Mouse (Mus musculus) neural tube, embryonic 13.5 days (tissue): ENCODE data around the gene Tatdn3. TPM values are rescaled to one million over a fixed set of nuclear protein-coding genes. Genes with fewer than 3 reads are reported as not detected.
"Not testable (repeated sequence)": the region's sequence is repeated elsewhere in the genome, so short reads cannot be mapped to it uniquely, and the experiment has no call there.

Source experiments
- ATAC-seq: fragments of 200-750 bp; cut with Nextera tagmentation; 2 replicates; pipeline ENCODE4 v1.8.0; 2017; ENCODE audit warnings: low read depth, mild to moderate bottlenecking, moderate TSS enrichment, moderate library complexity
- H3K27ac ChIP-seq: fragments of 300-500 bp; sonication (generic); replicated peaks from 2 replicates; pipeline ENCODE4 v1.5.1; 2015; ENCODE audit warnings: moderate library complexity, mild to moderate bottlenecking, inconsistent platforms
- H3K27me3 ChIP-seq: fragments of 300-500 bp; sonication (generic); 2 replicates; pipeline ENCODE4 v1.6.1; 2015; ENCODE audit warnings: mild to moderate bottlenecking, inconsistent platforms
- H3K36me3 ChIP-seq: fragments of 300-500 bp; sonication (generic); 2 replicates; pipeline ENCODE4 v1.6.1; 2015; ENCODE audit warnings: mild to moderate bottlenecking, inconsistent platforms
- H3K4me1 ChIP-seq: fragments of 300-500 bp; sonication (generic); replicated peaks from 2 replicates; pipeline ENCODE4 v1.6.1; 2015; ENCODE audit warnings: inconsistent platforms
- H3K4me2 ChIP-seq: fragments of 300-500 bp; sonication (generic); 2 replicates; pipeline ENCODE4 v1.6.1; 2015; ENCODE audit warnings: inconsistent platforms, mild to moderate bottlenecking, moderate library complexity
- H3K4me3 ChIP-seq: fragments of 300-500 bp; sonication (generic); 2 replicates; pipeline ENCODE4 v1.5.1; 2015; ENCODE audit warnings: mild to moderate bottlenecking, inconsistent platforms
- H3K9ac ChIP-seq: fragments of 300-500 bp; sonication (generic); 2 replicates; pipeline ENCODE4 v1.6.1; 2015; ENCODE audit warnings: moderate library complexity, mild to moderate bottlenecking, inconsistent platforms
- H3K9me3 ChIP-seq: fragments of 300-500 bp; sonication (generic); 2 replicates; pipeline ENCODE4 v1.6.1; 2016; ENCODE audit warnings: inconsistent platforms
- WGBS: fragments of 180-500 bp; shearing (Covaris S2); methylation state at CpG from one replicate; pipeline ENCODE4 v1.1.7; 2015; 5-methylcytosine and 5-hydroxymethylcytosine counted together
- polyA plus RNA-seq: library from polyadenylated mRNA; unstranded; fragments of >200 nt; fragmentation: Nextera tagmentation; extraction: Ambion mirVana; gene quantifications from 2 replicates; pipeline ENCODE4 v1.2.1, GENCODE M21; 2015

The Tatdn3 gene
- polyA plus RNA-seq, 1 experiment from 2014 or later: 17.5 TPM

DNA sequence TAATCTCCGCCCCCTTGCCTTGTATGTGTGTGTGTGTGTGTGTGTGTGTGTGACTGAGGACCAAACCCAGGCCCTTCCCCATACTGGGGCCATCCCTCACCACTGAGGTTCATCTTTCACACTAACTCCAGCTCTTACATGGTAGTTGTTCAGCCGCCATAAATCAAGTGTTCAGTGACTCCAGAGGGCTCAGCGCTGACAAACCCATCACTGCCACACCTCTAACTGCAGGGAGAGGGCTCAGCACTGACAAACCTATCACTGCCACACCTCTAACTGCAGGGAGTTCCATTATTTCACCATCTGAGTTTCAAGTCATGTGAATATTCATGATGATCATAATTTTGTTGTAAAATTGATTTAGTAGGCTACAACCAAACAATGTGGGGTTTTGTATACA lies 9.2 kb downstream of the Tatdn3 start:
- Histone ChIP-seq H3K9me3 (no peaks in the 10 kb centered on the region), H3K4me3 (no peak overlapping the region), H3K27ac (no peak overlapping the region), H3K36me3 (no peaks in the 10 kb centered on the region; the same call in 1 of the 2 replicates), H3K4me1 (no peaks in the 10 kb centered on the region), H3K27me3 (no peaks in the 10 kb centered on the region), H3K9ac (no peak overlapping the region), H3K4me2 (no peak overlapping the region)
- ATAC-seq: no peak
- WGBS: 91% methylated on average over 3 of the region's 3 CpGs

DNA sequence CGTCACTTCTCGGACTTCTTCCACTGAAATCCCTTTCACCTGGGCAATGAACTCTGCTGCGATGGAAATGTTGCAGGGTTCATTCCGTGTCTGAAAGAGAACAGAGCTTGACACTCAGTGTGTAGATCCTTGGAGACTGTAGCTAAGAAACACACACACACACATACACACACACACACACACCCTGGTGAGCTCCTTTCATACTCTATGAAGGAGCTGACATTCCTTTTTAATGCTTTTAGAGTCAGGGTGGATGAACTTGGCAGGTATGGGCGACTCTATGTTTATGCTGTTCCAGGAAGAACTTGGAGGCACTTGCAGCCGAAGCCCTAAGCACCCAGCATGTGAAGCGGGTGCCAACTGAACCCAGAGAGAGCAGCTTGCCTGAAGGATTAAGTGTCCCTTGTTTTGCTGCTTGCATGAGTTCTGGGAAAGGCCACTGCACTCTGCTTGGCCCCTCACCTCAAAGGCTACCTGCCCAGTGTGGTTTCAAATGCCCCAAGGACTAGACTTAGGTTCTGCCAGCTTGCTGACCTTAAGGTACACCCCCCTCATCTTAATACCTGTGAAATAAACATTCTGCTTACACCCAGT lies 16.4 kb downstream of the Tatdn3 start:
- H3K4me1 ChIP-seq: no peaks in the 10 kb centered on the region
- H3K27ac ChIP-seq: no peak overlapping the region
- no peak overlapping the region for H3K9ac ChIP-seq
- no peaks in the 10 kb centered on the region for H3K36me3 ChIP-seq
- no peaks in the 10 kb centered on the region for H3K27me3 ChIP-seq
- no peak overlapping the region for H3K4me3 ChIP-seq
- ATAC-seq: no peak
- H3K4me2 ChIP-seq: no peak overlapping the region
- 74% methylated on average over 7 of the region's 7 CpGs for WGBS
- H3K9me3 ChIP-seq: no peaks in the 10 kb centered on the region

DNA sequence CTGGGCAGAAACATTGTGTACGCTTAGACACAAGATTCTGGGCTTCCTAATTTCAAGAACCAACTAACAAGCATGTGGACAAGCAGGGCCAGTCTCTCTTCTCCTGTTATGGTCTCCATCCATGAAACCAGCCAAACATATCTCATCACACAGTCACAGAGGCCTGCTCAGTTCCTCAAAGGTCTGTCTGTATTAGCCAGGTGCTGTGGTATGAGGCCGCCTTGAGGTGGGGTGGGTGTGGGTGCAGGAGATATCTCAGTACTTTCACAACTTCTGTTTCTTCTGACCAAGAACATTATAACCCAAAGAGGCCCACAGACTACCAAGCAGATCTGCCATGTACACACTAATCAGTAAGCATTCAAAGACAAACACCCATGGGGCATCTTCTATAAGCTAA lies 17.5 kb downstream of the Tatdn3 start:
- Histone ChIP-seq H3K27me3 (no peaks in the 10 kb centered on the region), H3K9ac (no peak overlapping the region), H3K27ac (no peak overlapping the region), H3K9me3 (no peaks in the 10 kb centered on the region), H3K4me3 (no peak overlapping the region), H3K4me2 (no peak overlapping the region), H3K36me3 (no peaks in the 10 kb centered on the region), H3K4me1 (no peaks in the 10 kb centered on the region)
- 92% methylated on average over 2 of the region's 2 CpGs for WGBS
- ATAC-seq: no peak

DNA sequence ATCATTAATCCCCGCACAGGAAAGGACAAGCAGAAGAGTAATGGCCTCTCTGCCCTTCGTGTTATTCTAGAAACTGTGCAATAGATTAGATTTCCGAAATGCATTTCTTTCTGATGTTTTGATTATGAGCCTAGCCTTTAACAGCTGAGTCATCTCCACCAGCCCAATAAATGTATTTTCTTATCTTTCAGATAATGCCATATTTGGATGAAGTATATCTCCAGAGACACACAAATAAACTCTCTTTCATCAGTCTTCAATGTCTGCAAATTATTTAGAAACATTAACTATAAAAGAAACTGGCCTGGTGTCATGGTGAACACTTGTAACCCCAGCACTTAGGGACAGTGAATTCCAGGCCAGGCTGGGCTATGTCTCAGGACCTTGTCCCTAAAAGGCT lies 20.0 kb downstream of the Tatdn3 start:
- H3K4me2 ChIP-seq: no peak overlapping the region
- whole genome bisulfite sequencing: 90% methylated on average over 3 of the region's 3 CpGs
- no peak for ATAC-seq

DNA sequence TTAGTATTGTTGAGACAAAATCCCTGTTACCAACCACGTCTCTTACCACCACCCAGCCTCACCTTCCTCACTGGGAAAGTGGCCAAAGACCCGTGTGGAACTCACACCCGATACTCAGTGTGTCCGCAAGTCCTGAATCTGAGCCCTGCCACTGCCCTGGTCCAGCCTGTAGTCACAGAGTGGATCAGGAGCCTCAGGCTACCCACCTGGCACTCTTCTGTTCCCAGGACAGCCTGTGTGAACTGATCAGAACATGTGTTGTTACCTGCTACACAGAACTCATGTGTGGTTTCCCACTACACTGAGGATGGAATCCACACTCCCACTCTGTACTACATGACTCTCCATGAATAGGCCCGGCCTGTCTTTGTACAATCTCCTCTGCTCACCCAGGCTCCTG lies 20.6 kb downstream of the Tatdn3 start:
- no peak overlapping the region for H3K4me2 ChIP-seq
- no peak overlapping the region for H3K4me3 ChIP-seq
- 89% methylated on average over 5 of the region's 5 CpGs for WGBS
- no peaks in the 10 kb centered on the region for H3K36me3 ChIP-seq
- no peaks in the 10 kb centered on the region for H3K9me3 ChIP-seq
- ATAC-seq: no peak
- no peak overlapping the region for H3K27ac ChIP-seq
- no peaks in the 10 kb centered on the region for H3K4me1 ChIP-seq
- no peaks in the 10 kb centered on the region for H3K27me3 ChIP-seq
- H3K9ac ChIP-seq: no peak overlapping the region

More for the DNA sequence above, 20.0 kb downstream of the Tatdn3 start:
- Histone ChIP-seq H3K27ac (no peak overlapping the region), H3K9ac (no peak overlapping the region), H3K4me3 (no peak overlapping the region), H3K27me3 (no peaks in the 10 kb centered on the region), H3K36me3 (no peaks in the 10 kb centered on the region), H3K9me3 (no peaks in the 10 kb centered on the region), H3K4me1 (no peaks in the 10 kb centered on the region)

DNA sequence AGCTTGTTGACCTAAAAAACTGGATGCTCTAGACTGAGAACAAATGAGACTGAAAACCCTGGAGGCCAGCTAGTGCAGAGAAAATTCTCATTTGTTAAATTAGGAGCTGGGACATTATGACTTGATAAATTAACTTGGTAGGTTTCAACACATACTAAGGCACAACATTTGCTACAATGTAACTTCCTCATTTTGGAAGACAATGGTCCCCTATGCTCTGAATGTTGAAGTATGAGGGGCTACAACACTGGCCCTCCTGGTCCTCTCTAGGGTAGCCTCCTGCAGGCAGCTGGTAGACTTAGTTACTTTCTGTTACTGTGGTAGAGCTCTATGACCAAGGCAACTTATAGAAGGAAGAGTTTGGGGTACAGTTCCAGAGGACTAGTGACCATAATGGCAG lies 21.4 kb downstream of the Tatdn3 start:
- no peak overlapping the region for H3K9ac ChIP-seq
- no peaks in the 10 kb centered on the region for H3K36me3 ChIP-seq
- H3K27me3 ChIP-seq: no peaks in the 10 kb centered on the region
- ATAC-seq: no peak
- no peak overlapping the region for H3K4me2 ChIP-seq
- H3K4me1 ChIP-seq: no peaks in the 10 kb centered on the region
- no peaks in the 10 kb centered on the region for H3K9me3 ChIP-seq
- H3K4me3 ChIP-seq: no peak overlapping the region
- H3K27ac ChIP-seq: no peak overlapping the region

DNA sequence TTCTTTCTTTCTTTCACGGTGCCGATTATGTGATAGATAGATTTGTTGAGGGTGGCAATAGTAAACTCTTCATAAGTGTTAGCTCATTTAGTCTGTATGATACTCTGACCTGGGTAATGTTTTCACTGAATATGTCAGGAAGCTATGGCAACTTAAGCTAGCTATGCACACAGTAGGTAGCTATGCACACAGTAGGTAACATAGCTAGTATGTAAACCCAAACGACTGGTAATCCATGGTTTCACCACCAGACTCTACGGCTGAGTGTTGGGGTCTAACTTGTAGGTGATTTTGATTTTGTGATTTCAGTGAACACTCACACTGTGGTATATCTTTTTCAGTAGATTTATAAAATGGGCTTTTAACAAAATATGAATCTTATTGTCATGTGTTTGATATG lies 24.7 kb downstream of the Tatdn3 start:
- H3K9ac ChIP-seq: no peak overlapping the region
- H3K4me1 ChIP-seq: no peaks in the 10 kb centered on the region
- no peaks in the 10 kb centered on the region for H3K36me3 ChIP-seq
- H3K9me3 ChIP-seq: no peaks in the 10 kb centered on the region
- H3K27ac ChIP-seq: no peak overlapping the region
- no peak overlapping the region for H3K4me2 ChIP-seq
- no peak overlapping the region for H3K4me3 ChIP-seq
- H3K27me3 ChIP-seq: no peaks in the 10 kb centered on the region
- 88% methylated on average over 4 of the region's 4 CpGs for WGBS
- no peak for ATAC-seq

DNA sequence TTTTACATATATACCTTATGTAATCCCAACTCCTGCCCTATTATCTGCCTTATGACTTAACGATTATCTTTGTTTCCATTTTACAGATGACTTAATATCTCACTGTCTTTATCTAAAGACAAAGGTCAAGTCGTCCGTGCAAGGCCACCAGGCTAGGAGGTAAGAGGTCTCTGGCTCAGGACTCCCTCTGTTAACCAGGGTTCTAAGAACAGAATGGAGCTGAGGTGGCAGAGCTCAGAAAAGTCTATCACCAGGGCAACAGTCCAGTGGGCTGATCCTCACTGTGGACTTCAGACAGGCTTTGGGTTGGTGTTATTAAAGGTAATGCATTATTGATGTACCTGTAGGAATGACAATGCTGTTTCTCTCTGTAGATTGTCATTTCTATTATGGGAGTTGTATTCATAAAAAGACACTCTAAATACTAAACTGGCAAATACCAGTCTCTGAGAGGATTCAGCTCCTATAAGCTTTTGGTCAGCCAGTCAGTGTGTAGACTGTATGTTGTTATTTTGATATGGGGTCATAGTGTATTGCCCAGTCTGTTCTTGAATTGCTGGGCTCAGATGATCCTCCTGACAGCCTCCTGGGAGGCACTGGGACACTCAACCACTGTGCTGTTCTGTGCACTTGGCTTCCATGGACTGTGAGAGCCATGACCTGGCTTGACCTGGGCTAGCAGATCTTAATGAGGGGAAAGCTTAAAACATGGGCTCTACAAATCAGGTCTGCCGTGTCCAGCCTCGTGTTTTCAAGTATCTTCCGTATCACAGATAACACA lies 26.0 kb downstream of the Tatdn3 start, which contains the start of gene Spata45:
TSS of gene Spata45 (plus strand) at position 86 of the 781 bp plus-strand sequence.
- Histone ChIP-seq H3K4me3 (no peak within 1 kb of the TSS), H3K27me3 (no peaks in the 10 kb centered on the region), H3K9me3 (no peaks in the 10 kb centered on the region), H3K4me1 (no peaks in the 10 kb centered on the region), H3K36me3 (no peaks in the 10 kb centered on the region), H3K4me2 (no peak within 1 kb of the TSS), H3K9ac (no peak within 1 kb of the TSS), H3K27ac (no peak within 1 kb of the TSS)
- WGBS: 86% methylated on average over 6 of the region's 6 CpGs
- ATAC-seq: no peak

DNA sequence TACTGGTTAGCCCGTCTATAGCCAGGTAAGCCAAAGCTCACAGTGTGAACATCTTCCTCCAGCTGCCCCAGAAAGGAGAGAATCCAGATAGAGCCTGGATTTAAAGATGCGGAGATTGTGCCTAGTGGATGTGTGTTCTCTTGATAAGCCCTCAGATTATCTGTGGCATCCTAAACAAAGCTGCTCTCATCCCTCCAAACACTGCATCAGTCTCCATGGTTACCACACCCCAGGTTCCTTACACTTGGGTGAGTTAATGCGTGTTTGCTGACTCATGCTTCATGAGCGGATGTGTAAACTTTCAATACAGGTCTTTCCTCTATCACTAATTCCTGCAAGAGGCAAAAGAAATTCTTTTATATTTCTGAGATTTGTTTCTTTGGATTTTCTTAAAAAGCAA lies 27.1 kb downstream of the Tatdn3 start:
- WGBS: 47% methylated on average over 4 of the region's 4 CpGs
- Histone ChIP-seq H3K4me1 (no peaks in the 10 kb centered on the region), H3K9ac (no peak overlapping the region), H3K36me3 (no peaks in the 10 kb centered on the region), H3K9me3 (no peaks in the 10 kb centered on the region), H3K4me3 (no peak overlapping the region), H3K27ac (no peak overlapping the region), H3K4me2 (no peak overlapping the region), H3K27me3 (no peaks in the 10 kb centered on the region)
- no peak for ATAC-seq

DNA sequence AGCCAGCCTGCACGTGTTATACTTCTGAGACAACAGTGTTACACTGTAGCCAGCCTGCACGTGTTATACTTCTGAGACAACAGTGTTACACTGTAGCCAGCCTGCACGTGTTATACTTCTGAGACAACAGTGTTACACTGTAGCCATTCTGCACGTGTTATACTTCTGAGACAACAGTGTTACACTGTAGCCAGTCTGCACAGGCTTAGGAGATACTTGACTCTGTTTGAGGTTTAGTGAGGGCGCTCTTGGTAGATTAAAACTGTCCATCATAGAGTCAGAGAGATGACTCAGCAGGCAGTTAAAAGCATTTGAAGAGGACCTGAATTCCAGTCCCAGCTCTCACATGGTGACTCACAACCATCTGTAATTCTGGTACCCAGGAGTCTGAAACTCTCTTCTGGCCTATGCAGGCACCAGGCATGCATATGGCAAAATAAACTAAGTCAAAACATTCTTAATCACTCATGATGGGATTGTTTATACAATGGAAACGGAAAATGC lies 31.8 kb downstream of the Tatdn3 start:
- not testable (repeated sequence) for H3K27ac ChIP-seq, H3K27me3 ChIP-seq, ATAC-seq, H3K4me3 ChIP-seq, H3K9ac ChIP-seq, H3K36me3 ChIP-seq, H3K9me3 ChIP-seq, H3K4me2 ChIP-seq
- WGBS: 83% methylated on average over 6 of the region's 6 CpGs
- H3K4me1 ChIP-seq: peaks cover 12% of the 10 kb centered on the region

DNA sequence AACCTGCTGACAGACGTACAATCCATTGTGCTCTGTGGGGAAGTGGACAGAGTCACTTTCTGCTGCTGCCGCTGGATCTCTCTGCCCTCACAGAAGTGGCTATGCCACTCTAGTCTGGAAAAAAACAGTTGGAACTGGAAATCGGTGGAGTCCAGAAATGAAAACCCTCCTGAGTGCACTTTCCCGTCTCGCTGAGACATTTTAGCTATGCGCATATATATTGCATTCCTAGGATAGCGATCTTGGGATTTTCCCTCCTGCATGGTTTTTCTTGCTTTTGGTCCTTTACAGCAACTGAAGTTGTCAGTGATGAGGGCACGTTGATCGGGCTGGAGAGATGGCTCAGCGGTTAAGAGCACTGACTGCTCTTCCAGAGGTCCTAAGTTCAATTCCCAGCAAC lies 32.5 kb downstream of the Tatdn3 start:
- Histone ChIP-seq H3K27me3 (no peaks in the 10 kb centered on the region), H3K36me3 (no peaks in the 10 kb centered on the region), H3K9me3 (no peaks in the 10 kb centered on the region), H3K4me2 (no peak overlapping the region), H3K27ac (no peak overlapping the region), H3K4me1 (peaks cover 16% of the 10 kb centered on the region), H3K4me3 (no peak overlapping the region), H3K9ac (no peak overlapping the region)
- WGBS: 75% methylated on average over 10 of the region's 10 CpGs
- no peak for ATAC-seq

DNA sequence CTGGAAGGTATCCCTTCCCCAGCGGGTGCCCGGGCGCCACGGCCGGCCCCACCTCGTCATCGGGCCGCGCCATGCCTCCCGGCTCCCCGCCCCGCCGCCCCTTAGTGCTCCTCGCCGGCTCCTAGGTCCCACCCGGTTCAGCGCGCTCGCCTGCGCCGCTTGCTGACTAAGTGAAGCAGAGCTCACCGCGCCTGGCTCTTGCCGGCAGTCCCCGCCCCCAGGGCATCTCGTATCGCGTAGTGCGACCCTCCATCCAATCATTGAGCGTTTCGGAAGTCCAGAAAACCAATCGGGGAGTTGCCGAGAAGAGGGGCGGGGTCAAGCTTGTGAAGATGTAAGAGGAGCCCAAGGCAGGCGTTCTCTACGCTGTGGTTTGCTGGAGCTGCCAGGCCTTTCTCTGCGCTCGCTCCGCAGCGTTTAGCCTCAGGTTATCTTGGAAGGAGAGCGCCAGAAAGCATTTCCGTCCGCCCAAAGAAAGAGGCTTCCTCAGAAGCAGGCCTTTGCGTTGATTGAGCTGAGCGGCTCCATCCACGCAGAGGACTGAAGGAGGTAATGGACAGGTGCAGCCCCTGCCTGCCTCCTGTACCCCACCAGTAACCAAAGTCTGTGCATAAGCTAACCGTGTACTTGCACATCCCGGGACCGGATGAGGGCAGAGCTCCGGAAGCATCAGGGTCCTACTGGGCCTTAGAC lies 36.6 kb downstream of the Tatdn3 start, which contains the start of gene Flvcr1:
TSS of gene Flvcr1 (minus strand) at position 138 of the 693 bp plus-strand sequence.
- Histone ChIP-seq H3K4me1 (peaks cover 31% of the 10 kb centered on the region), H3K36me3 (peaks cover 7% of the 10 kb centered on the region), H3K9me3 (no peaks in the 10 kb centered on the region), H3K9ac (peak within 1 kb of the TSS; percentile 92), H3K4me3 (peak within 1 kb of the TSS; percentile 80), H3K4me2 (peak within 1 kb of the TSS; percentile 97), H3K27ac (peak within 1 kb of the TSS; percentile 95), H3K27me3 (no peaks in the 10 kb centered on the region)
- peak; percentile 100 for ATAC-seq
- WGBS: under 1% methylated on average over 50 of the region's 50 CpGs
